Mouse (Mus musculus): ENCODE results near the gene Myl6b.

- no peak for TF ChIP-seq CTCF (IDR thresholded peaks at IDR 0.05; ENCODE audit: low read depth, low read length)
- TF ChIP-seq GATA1 (IDR thresholded peaks at IDR 0.05; ENCODE audit: borderline replicate concordance, low read length) = no peak
- TF ChIP-seq POLR2AphosphoS5 (IDR thresholded peaks at IDR 0.05; ENCODE audit: insufficient replicate concordance, low read depth, low read length) = no peak
- no peak for TF ChIP-seq TAL1 (conservative IDR thresholded peaks at IDR 0.05; ENCODE audit: low read depth, low read length)
Measured at GRCm38 (mm10) chr10:128454471-128454870, 44.0 kb downstream of the Myl6b start.
